Mouse (Mus musculus) right cerebral cortex, postnatal 14 days (tissue): ENCODE measurements around the gene Chn2.

Experiments
- DNase-seq: peaks from one replicate; pipeline ENCODE4 v3.0.0; 2022

The Chn2 gene

GRCm38 (mm10) chr6:54039357-54039804, at the start of gene Chn2:
Chn2 (plus strand) TSS chr6:54039554.
- peak; percentile 54 for DNase-seq

- no peak for DNase-seq
Observed at GRCm38 (mm10) chr6:53992386-53992785, 47.0 kb upstream of the Chn2 start.

- DNase-seq: no peak
Observed at GRCm38 (mm10) chr6:53995519-53995918, 43.8 kb upstream of the Chn2 start.

GRCm38 (mm10) chr6:53996226-53996955, 43.0 kb upstream of the Chn2 start:
- no peak for DNase-seq

- DNase-seq: no peak
Observed at GRCm38 (mm10) chr6:54005302-54005701, 34.1 kb upstream of the Chn2 start.

GRCm38 (mm10) chr6:54008448-54009120, 30.8 kb upstream of the Chn2 start:
- no peak for DNase-seq

GRCm38 (mm10) chr6:54009293-54009692, 30.1 kb upstream of the Chn2 start:
- DNase-seq: no peak

- no peak for DNase-seq
Observed at GRCm38 (mm10) chr6:54010362-54010761, 29.0 kb upstream of the Chn2 start.

- no peak for DNase-seq
Observed at GRCm38 (mm10) chr6:54012163-54012562, 27.2 kb upstream of the Chn2 start.

- DNase-seq: no peak
Observed at GRCm38 (mm10) chr6:54018038-54018437, 21.3 kb upstream of the Chn2 start.

GRCm38 (mm10) chr6:54018861-54019260, 20.5 kb upstream of the Chn2 start:
- no peak for DNase-seq

GRCm38 (mm10) chr6:54021123-54021789, 18.1 kb upstream of the Chn2 start:
- no peak for DNase-seq

GRCm38 (mm10) chr6:54023846-54024245, 15.5 kb upstream of the Chn2 start:
- no peak for DNase-seq

- no peak for DNase-seq
Observed at GRCm38 (mm10) chr6:54028706-54029105, 10.6 kb upstream of the Chn2 start.

GRCm38 (mm10) chr6:54030351-54030750, 9.0 kb upstream of the Chn2 start:
- no peak for DNase-seq

GRCm38 (mm10) chr6:54030776-54031175, 8.6 kb upstream of the Chn2 start:
- no peak for DNase-seq

GRCm38 (mm10) chr6:54034471-54034870, 4.9 kb upstream of the Chn2 start:
- DNase-seq: peak; percentile 74

GRCm38 (mm10) chr6:54035548-54035947, 3.8 kb upstream of the Chn2 start:
- no peak for DNase-seq

- DNase-seq: no peak
Observed at GRCm38 (mm10) chr6:54038866-54039265, 488 bp upstream of the Chn2 start.

- DNase-seq: peak; percentile 66
Observed at GRCm38 (mm10) chr6:54039805-54040447, 572 bp downstream of the Chn2 start.

GRCm38 (mm10) chr6:54040448-54040844, 1.1 kb downstream of the Chn2 start:
- no peak for DNase-seq

- DNase-seq: no peak
Observed at GRCm38 (mm10) chr6:54041386-54042043, 2.2 kb downstream of the Chn2 start.

- no peak for DNase-seq
Observed at GRCm38 (mm10) chr6:54042142-54042541, 2.8 kb downstream of the Chn2 start.
